Comparison of ENCODE assay signal across 10 mouse cellular contexts in the genomic region with DNA sequence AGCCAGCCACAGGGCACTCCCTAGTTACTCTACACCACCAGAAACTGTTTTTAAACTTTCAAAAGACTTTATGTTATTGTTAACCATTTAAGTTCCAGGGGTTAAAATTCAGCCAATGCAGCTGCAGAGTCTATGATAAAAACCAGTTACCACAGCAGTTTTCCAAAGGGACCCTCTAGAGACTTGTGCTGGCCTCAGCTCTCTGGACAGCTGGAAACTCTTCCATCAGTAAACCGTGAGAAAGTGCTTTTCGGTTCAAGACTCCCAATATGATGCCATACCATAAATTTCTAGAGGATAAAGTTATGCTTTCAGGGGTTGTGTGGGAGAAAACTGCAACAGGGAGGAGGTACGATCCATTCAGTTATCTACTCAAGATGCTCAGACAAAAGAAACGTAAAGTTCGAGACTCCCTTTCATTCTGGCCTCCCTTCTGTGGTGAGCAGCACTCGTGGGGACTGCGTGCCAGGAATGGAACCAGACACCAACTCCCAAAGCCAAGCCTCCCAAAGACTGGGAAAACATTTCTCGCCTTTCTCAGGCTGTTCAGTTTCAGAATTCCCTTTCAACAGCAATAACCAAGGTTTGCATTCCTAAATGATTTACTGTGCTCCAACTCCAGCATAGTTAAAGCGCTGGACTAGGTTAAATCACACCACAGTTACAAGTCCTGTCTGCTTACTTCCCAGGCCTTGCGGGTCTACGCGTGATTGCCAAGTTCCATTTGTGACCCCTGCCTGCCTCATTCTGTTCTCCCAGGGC. TPM values are rescaled to one million over a fixed set of nuclear protein-coding genes. Genes with fewer than 3 reads are reported as not detected.
DNase-seq lines count a peak whose midpoint lies in the region; ATAC-seq and TF ChIP-seq lines count a peak whose summit lies in the region.
"Had no signal": no experiment of that assay in that cellular context is flagged by ENCODE, and none has a peak within 500 bp of the region (broad histone marks: within the 10 kb centered on the region; RNA-seq: fewer than 3 reads in every experiment).

No protein-coding gene starts in this region.

- no peaks in the 10 kb centered on the region for H3K27me3 ChIP-seq in lung, embryonic 14.5 days (ENCODE audit: insufficient read depth, low read length)
- no peaks in the 10 kb centered on the region for H3K27me3 ChIP-seq in heart, embryonic 13.5 days (replicated peaks)
- H3K27me3 ChIP-seq in limb, embryonic 15.5 days = no peaks in the 10 kb centered on the region
- H3K27me3 ChIP-seq in hindbrain, embryonic 14.5 days (ENCODE audit: control insufficient read depth, insufficient read depth, low read length) = no peaks in the 10 kb centered on the region
- H3K27me3 ChIP-seq: hindbrain, embryonic 12.5 days had no signal

- peaks cover 17% of the 10 kb centered on the region for H3K36me3 ChIP-seq in lung, embryonic 14.5 days (ENCODE audit: insufficient read depth)
- peaks cover 34% of the 10 kb centered on the region for H3K36me3 ChIP-seq in heart, embryonic 13.5 days
- peaks cover 14% of the 10 kb centered on the region for H3K36me3 ChIP-seq in limb, embryonic 15.5 days
- peaks cover 28% of the 10 kb centered on the region for H3K36me3 ChIP-seq in hindbrain, embryonic 14.5 days (replicated peaks; ENCODE audit: control insufficient read depth, insufficient read depth)

- DNase-seq in lung, embryonic 14.5 days = peak; percentile 58
- DNase-seq in lung, postnatal 25 days (ENCODE audit: low spot score) = no peak
- DNase-seq in layer of hippocampus, postnatal 10 days (ENCODE audit: low spot score in 2 of 2) = no peak
- no peak for DNase-seq in ovary, postnatal 10 days (ENCODE audit: low spot score)
- DNase-seq in hindbrain, embryonic 14.5 days (ENCODE audit: low spot score) = no peak
- DNase-seq: adrenal gland, postnatal 36 days had no signal

- H3K4me1 ChIP-seq in lung, embryonic 14.5 days (ENCODE audit: insufficient read depth) = no peaks in the 10 kb centered on the region
- peaks cover 4% of the 10 kb centered on the region; the same call in 1 of the 2 replicates for H3K4me1 ChIP-seq in embryonic fibroblast, embryonic 13.5 days (ENCODE audit: control insufficient read depth, insufficient read depth, low read length)
- peaks cover 20% of the 10 kb centered on the region for H3K4me1 ChIP-seq in heart, embryonic 13.5 days
- H3K4me1 ChIP-seq in limb, embryonic 15.5 days = peaks cover 20% of the 10 kb centered on the region
- no peaks in the 10 kb centered on the region for H3K4me1 ChIP-seq in hindbrain, embryonic 14.5 days (replicated peaks; ENCODE audit: control insufficient read depth, insufficient read depth, low read length)

- H3K9ac ChIP-seq in lung, embryonic 14.5 days = peak overlapping the region; percentile 16; the same call in 1 of the 2 replicates
- H3K9ac ChIP-seq in heart, embryonic 13.5 days = no peak overlapping the region
- H3K9ac ChIP-seq in limb, embryonic 15.5 days = no peak overlapping the region
- no peak overlapping the region for H3K9ac ChIP-seq in hindbrain, embryonic 14.5 days
- H3K9ac ChIP-seq: hindbrain, embryonic 12.5 days had no signal

- H3K4me3 ChIP-seq in lung, embryonic 14.5 days (ENCODE audit: low read depth, low read length) = no peak overlapping the region
- no peak overlapping the region for H3K4me3 ChIP-seq in embryonic fibroblast, embryonic 13.5 days (ENCODE audit: insufficient read depth, low read length)
- H3K4me3 ChIP-seq in heart, embryonic 13.5 days = no peak overlapping the region
- H3K4me3 ChIP-seq in limb, embryonic 15.5 days = no peak overlapping the region
- H3K4me3 ChIP-seq in hindbrain, embryonic 14.5 days (replicated peaks; ENCODE audit: low read length) = no peak overlapping the region
- H3K4me3 ChIP-seq: hindbrain, embryonic 12.5 days had no signal

- H3K4me2 ChIP-seq in lung, embryonic 14.5 days = no peak overlapping the region
- H3K4me2 ChIP-seq in heart, embryonic 13.5 days = no peak overlapping the region
- peak overlapping the region; percentile 8; the same call in 1 of the 2 replicates for H3K4me2 ChIP-seq in limb, embryonic 15.5 days
- no peak overlapping the region for H3K4me2 ChIP-seq in hindbrain, embryonic 14.5 days (replicated peaks)
- H3K4me2 ChIP-seq: hindbrain, embryonic 12.5 days had no signal

- ATAC-seq in lung, embryonic 14.5 days (ENCODE audit: insufficient read depth) = peak; percentile 60
- no peak for ATAC-seq in heart, embryonic 13.5 days (ENCODE audit: extremely low read depth, insufficient number of reproducible peaks, low FRiP score, low TSS enrichment)
- ATAC-seq in limb, embryonic 15.5 days (ENCODE audit: insufficient number of reproducible peaks, low FRiP score, low TSS enrichment, low read depth) = peak; percentile 84
- no peak for ATAC-seq in hindbrain, embryonic 14.5 days (ENCODE audit: low FRiP score)

- peak overlapping the region; percentile 72 for H3K27ac ChIP-seq in lung, embryonic 14.5 days (ENCODE audit: low read depth)
- peak overlapping the region; percentile 83 for H3K27ac ChIP-seq in embryonic fibroblast, embryonic 13.5 days (ENCODE audit: insufficient read depth, low read length)
- peak overlapping the region; percentile 71 for H3K27ac ChIP-seq in heart, embryonic 13.5 days (replicated peaks)
- peak overlapping the region; percentile 85 for H3K27ac ChIP-seq in limb, embryonic 15.5 days
- no peak overlapping the region for H3K27ac ChIP-seq in hindbrain, embryonic 14.5 days
- H3K27ac ChIP-seq: hindbrain, embryonic 12.5 days had no signal

- H3K9me3 ChIP-seq in lung, embryonic 14.5 days (ENCODE audit: low read depth, low read length) = no peaks in the 10 kb centered on the region
- H3K9me3 ChIP-seq in heart, embryonic 13.5 days = no peaks in the 10 kb centered on the region
- H3K9me3 ChIP-seq in limb, embryonic 15.5 days = no peaks in the 10 kb centered on the region
- H3K9me3 ChIP-seq in hindbrain, embryonic 14.5 days (ENCODE audit: control insufficient read depth, low read length) = no peaks in the 10 kb centered on the region
- H3K9me3 ChIP-seq: hindbrain, embryonic 12.5 days had no signal

- no peak for TF ChIP-seq CTCF in lung, embryonic 14.5 days (IDR thresholded peaks at IDR 0.05; ENCODE audit: low read depth)
- TF ChIP-seq CTCF in embryonic fibroblast, embryonic 13.5 days (IDR thresholded peaks at IDR 0.05; ENCODE audit: borderline replicate concordance, insufficient read depth, low read length) = no peak

- 58% methylated on average over 12 of the region's 12 CpGs for WGBS in lung, embryonic 14.5 days
- WGBS in heart, embryonic 13.5 days = 67% methylated on average over 12 of the region's 12 CpGs
- WGBS in limb, embryonic 15.5 days = 26% methylated on average over 12 of the region's 12 CpGs
- WGBS in hindbrain, embryonic 14.5 days = 76% methylated on average over 12 of the region's 12 CpGs

- TF ChIP-seq POLR2A in embryonic fibroblast, embryonic 13.5 days (IDR thresholded peaks at IDR 0.05; ENCODE audit: low read depth, low read length) = no peak

RNA-seq across cellular contexts. Expression of a gene that starts 31.1 kb away (rescaled TPM):
- polyA plus RNA-seq in lung, embryonic 14.5 days (2014; fragmentation: Nextera tagmentation; extraction: Ambion mirVana) = 35.5 and 36.8 TPM in 2 replicates
- 22.2 and 24.6 TPM in 2 replicates for polyA plus RNA-seq in embryonic fibroblast, embryonic 13.5 days (2011; ENCODE audit: insufficient read length, low read depth, missing spikeins)
- polyA plus RNA-seq in heart, embryonic 13.5 days (2015; fragmentation: Nextera tagmentation; extraction: Ambion mirVana) = 26.2 and 27.9 TPM in 2 replicates
- 34.1 and 35.1 TPM in 2 replicates for polyA plus RNA-seq in limb, embryonic 15.5 days (2015; fragmentation: Nextera tagmentation; extraction: Ambion mirVana)
- 10 to 100 TPM; 40.2 to 43.7 TPM for total RNA-seq in layer of hippocampus, postnatal 10 days (2021)
- polyA plus RNA-seq in hindbrain, embryonic 14.5 days (2014; fragmentation: Nextera tagmentation; extraction: Ambion mirVana) = 39.5 and 44.1 TPM in 2 replicates

Comparison
In these comparisons a context has a peak if more than half of its experiments do, and no peak if none do; other contexts are left out.
1. ATAC-seq: peak in lung, embryonic 14.5 days (single experiment) and limb, embryonic 15.5 days (single experiment); none in heart, embryonic 13.5 days (single experiment) and hindbrain, embryonic 14.5 days (single experiment).